In genomic region chr12:12316956-12317355, GRCm38 (mm10) we compare ENCODE assay signal across 8 mouse cellular contexts. TPM values are rescaled to one million over a fixed set of nuclear protein-coding genes. Genes with fewer than 3 reads are reported as not detected.
DNase-seq lines count a peak whose midpoint lies in the region; TF ChIP-seq lines count a peak whose summit lies in the region.

No protein-coding gene starts in this region.

- no peak overlapping the region for H3K4me3 ChIP-seq in ES-E14 (ENCODE audit: insufficient read depth in 1 of 2, low read depth in 1 of 2, low read length in 2 of 2, poor library complexity in 1 of 2, severe bottlenecking in 1 of 2)

- H3K4me1 ChIP-seq in ES-E14 (ENCODE audit: control insufficient read depth in 2 of 2, insufficient read depth in 2 of 2, low read length in 2 of 2, poor library complexity in 1 of 2) = peaks cover 7 to 36% of the 10 kb centered on the region in 2 experiments

- peak overlapping the region; percentile 43; the same call in 1 of the 2 replicates for H3K9ac ChIP-seq in ES-E14 (ENCODE audit: insufficient read depth, low read depth, low read length, poor library complexity, severe bottlenecking)

- H3K9me3 ChIP-seq in ES-E14 (ENCODE audit: control insufficient read depth, insufficient read depth, low read depth, low read length) = no peaks in the 10 kb centered on the region

- DNase-seq in cerebellum, postnatal 25 days = peak; percentile 28 to 34
- DNase-seq in cerebellum, adult 9-10 months = no peak
- no peak for DNase-seq in ES-E14 (ENCODE audit: low read depth, low spot score)
- DNase-seq in heart, adult 8-10 months (ENCODE audit: low spot score) = peak; percentile 42
- DNase-seq in kidney, postnatal 14 days = peak; percentile 61
- DNase-seq in ovary, postnatal 14 days (ENCODE audit: low spot score) = peak; percentile 39
- DNase-seq in natural killer cell, adult 2 months (ENCODE audit: low spot score in 2 of 2) = no peak
- DNase-seq in layer of hippocampus, postnatal 25 days (ENCODE audit: extremely low spot score in 1 of 2, low spot score in 1 of 2) = no peak

- in situ Hi-C loops in ES-E14 (cut with MboI; ENCODE audit: low sequenced_read_pairs in 2 of 2, unreplicated experiment in 2 of 2) = loop anchor here in 1 of 2 experiments (5.0 kb wide), 1 partner anchor 145 kb away; no protein-coding TSS in a partner anchor

- H3K27ac ChIP-seq in ES-E14 (ENCODE audit: insufficient read depth, low read depth, low read length, poor library complexity, severe bottlenecking) = no peak overlapping the region

- peaks cover 7% of the 10 kb centered on the region; the same call in 1 of the 2 replicates for H3K36me3 ChIP-seq in ES-E14 (ENCODE audit: control insufficient read depth, insufficient read depth, low read length, poor library complexity, severe bottlenecking)

TF ChIP-seq in ES-E14, 5 proteins besides CTCF, POLR2A, EP300 and RAD21:
- TF ChIP-seq CHD2 (IDR thresholded peaks at IDR 0.05; ENCODE audit: low read depth, low read length) (no peak), ZNF384 (IDR thresholded peaks at IDR 0.05; ENCODE audit: low read depth, low read length) (no peak), HCFC1 (IDR thresholded peaks at IDR 0.05; ENCODE audit: borderline replicate concordance, insufficient read depth, low read length) (no peak), ZC3H11A (IDR thresholded peaks at IDR 0.05; ENCODE audit: borderline replicate concordance, low read depth, low read length) (no peak), MAFK (IDR thresholded peaks at IDR 0.05; ENCODE audit: insufficient read depth, low read depth, low read length) (no peak)

RNA-seq across cellular contexts. Expression of gene Fam49a, which starts 55.0 kb away (rescaled TPM):
- 10.1 and 11.2 TPM in 2 replicates for total RNA-seq in ES-E14 (2012; rRNA removed)
- total RNA-seq in heart, adult 8-10 months (2022) = 1 to 10 TPM; 6.3 to 8.3 (median 6.8) TPM
- total RNA-seq in layer of hippocampus, postnatal 25 days (2021) = 100 to 1,000 TPM; 185 to 192 TPM

Comparison
In these comparisons a context has a peak if more than half of its experiments do, and no peak if none do; other contexts are left out.
1. DNase-seq: peak in cerebellum, postnatal 25 days (2 of 2), heart, adult 8-10 months (single experiment), kidney, postnatal 14 days (single experiment) and ovary, postnatal 14 days (single experiment); none in cerebellum, adult 9-10 months (single experiment), ES-E14 (single experiment), natural killer cell, adult 2 months (0 of 2) and layer of hippocampus, postnatal 25 days (0 of 2).
2. RNA of gene Fam49a, which starts 55.0 kb away (total RNA-seq): 185 to 192 TPM in layer of hippocampus, postnatal 25 days; 10.1 to 11.2 TPM in ES-E14 and 6.3 to 8.3 TPM in heart, adult 8-10 months; every median in the first group is over 10 times any median in the second.